Mouse (Mus musculus) CD4-positive helper T cell, adult 2 months (primary cell): ENCODE results near the gene Plod1.

Experiments
- DNase-seq: peaks from one replicate; pipeline ENCODE4 v3.0.0-alpha.2; 2012; ENCODE audit warnings: low read depth, missing footprints, low spot score

The Plod1 gene

GRCm38 (mm10) chr4:147936331-147936954, at the start of gene Plod1:
Gene Plod1 (minus strand): TSS chr4:147936767.
- peak; percentile 78 for DNase-seq

- peak; percentile 9 for DNase-seq
These were observed 48.9 kb upstream of the Plod1 start, which contains the start of gene Nppb for GRCm38 (mm10) chr4:147985205-147986132. Gene Nppb (plus strand): TSS chr4:147985788.

GRCm38 (mm10) chr4:147979441-147979860, 42.9 kb upstream of the Plod1 start:
- DNase-seq: no peak

- DNase-seq: no peak
These were observed 41.8 kb upstream of the Plod1 start for GRCm38 (mm10) chr4:147978391-147978790.

GRCm38 (mm10) chr4:147977726-147978125, 41.2 kb upstream of the Plod1 start:
- DNase-seq: peak; percentile 19

- DNase-seq: no peak
These were observed 39.7 kb upstream of the Plod1 start for GRCm38 (mm10) chr4:147976237-147976636.

GRCm38 (mm10) chr4:147969337-147969736, 32.8 kb upstream of the Plod1 start:
- DNase-seq: no peak

GRCm38 (mm10) chr4:147968816-147969215, 32.2 kb upstream of the Plod1 start:
- DNase-seq: no peak

GRCm38 (mm10) chr4:147965712-147966111, 29.1 kb upstream of the Plod1 start:
- DNase-seq: no peak

- DNase-seq: no peak
These were observed 27.1 kb upstream of the Plod1 start for GRCm38 (mm10) chr4:147963623-147964022.

GRCm38 (mm10) chr4:147962781-147963180, 26.2 kb upstream of the Plod1 start:
- no peak for DNase-seq

- DNase-seq: peak; percentile 69
These were observed 23.6 kb upstream of the Plod1 start for GRCm38 (mm10) chr4:147959881-147960831.

GRCm38 (mm10) chr4:147957141-147957540, 20.6 kb upstream of the Plod1 start:
- no peak for DNase-seq

GRCm38 (mm10) chr4:147953590-147953989, 17.0 kb upstream of the Plod1 start:
- DNase-seq: peak; percentile 45

- DNase-seq: no peak
These were observed 10.9 kb upstream of the Plod1 start for GRCm38 (mm10) chr4:147947511-147947910.

GRCm38 (mm10) chr4:147943005-147943404, 6.4 kb upstream of the Plod1 start:
- DNase-seq: no peak

- DNase-seq: no peak
These were observed 4.8 kb upstream of the Plod1 start for GRCm38 (mm10) chr4:147941045-147942020.

GRCm38 (mm10) chr4:147940576-147941044, 4.0 kb upstream of the Plod1 start, which contains the start of gene 2510039O18Rik:
Gene 2510039O18Rik (plus strand): TSS chr4:147940895.
- DNase-seq: peak; percentile 92

- DNase-seq: no peak
These were observed 3.5 kb upstream of the Plod1 start for GRCm38 (mm10) chr4:147940111-147940510.
